ENCODE assay signal across 13 mouse cellular contexts in genomic region chr19:34265604-34266193, GRCm38 (mm10). TPM values are rescaled to one million over a fixed set of nuclear protein-coding genes. Genes with fewer than 3 reads are reported as not detected.
A peak's percentile ranks its signal among the peaks of the same experiment; 100 is the strongest.
DNase-seq lines count a peak whose midpoint lies in the region; ATAC-seq lines count a peak whose summit lies in the region.
"Had no signal": no experiment of that assay in that cellular context is flagged by ENCODE, and none has a peak within 500 bp of the region (broad histone marks: within the 10 kb centered on the region; RNA-seq: fewer than 3 reads in every experiment).

No protein-coding gene starts in this region.

- 64% methylated on average over 5 of the region's 5 CpGs for WGBS in intestine, embryonic 16.5 days
- 65% methylated on average over 5 of the region's 5 CpGs for WGBS in forebrain, embryonic 16.5 days

- H3K36me3 ChIP-seq in intestine, embryonic 16.5 days (ENCODE audit: control insufficient read depth, insufficient read depth, low read length) = no peaks in the 10 kb centered on the region
- H3K36me3 ChIP-seq in forebrain, embryonic 16.5 days (ENCODE audit: control insufficient read depth, insufficient read depth) = no peaks in the 10 kb centered on the region
- H3K36me3 ChIP-seq: forebrain, embryonic 15.5 days; midbrain, embryonic 15.5 days had no signal

- ATAC-seq in intestine, embryonic 16.5 days = peak; percentile 34; the same call in 1 of the 2 replicates
- ATAC-seq in forebrain, embryonic 16.5 days = no peak
- ATAC-seq: forebrain, embryonic 15.5 days; midbrain, embryonic 15.5 days had no signal

- no peaks in the 10 kb centered on the region for H3K27me3 ChIP-seq in intestine, embryonic 16.5 days (replicated peaks; ENCODE audit: control insufficient read depth, insufficient read depth, low read length)
- no peaks in the 10 kb centered on the region for H3K27me3 ChIP-seq in forebrain, embryonic 16.5 days (replicated peaks; ENCODE audit: control insufficient read depth, insufficient read depth, low read length)
- H3K27me3 ChIP-seq: forebrain, embryonic 15.5 days; midbrain, embryonic 15.5 days had no signal

- H3K4me2 ChIP-seq in intestine, embryonic 16.5 days (ENCODE audit: low read depth, low read length) = no peak overlapping the region
- no peak overlapping the region for H3K4me2 ChIP-seq in forebrain, embryonic 16.5 days (ENCODE audit: low read length)
- H3K4me2 ChIP-seq: forebrain, embryonic 15.5 days; midbrain, embryonic 15.5 days had no signal

- peak; percentile 92 for DNase-seq in heart, adult 11 months
- DNase-seq in heart, postnatal 25 days (ENCODE audit: low spot score) = no peak
- peak; percentile 75 for DNase-seq in 3T3-L1 (ENCODE audit: low read depth, low spot score)
- peak; percentile 42 for DNase-seq in heart, adult 8-10 months (ENCODE audit: low spot score)
- no peak for DNase-seq in retina, postnatal 1 day
- DNase-seq in layer of hippocampus, adult 9-11 months = no peak
- DNase-seq: kidney, postnatal 14 days; spleen, adult 18-20 months had no signal

- no peaks in the 10 kb centered on the region for H3K4me1 ChIP-seq in intestine, embryonic 16.5 days (ENCODE audit: control insufficient read depth, insufficient read depth, low read length)
- no peaks in the 10 kb centered on the region for H3K4me1 ChIP-seq in forebrain, embryonic 16.5 days (replicated peaks; ENCODE audit: control insufficient read depth, insufficient read depth, low read length)
- H3K4me1 ChIP-seq: forebrain, embryonic 15.5 days; midbrain, embryonic 15.5 days had no signal

- no peaks in the 10 kb centered on the region for H3K9me3 ChIP-seq in intestine, embryonic 16.5 days (ENCODE audit: control insufficient read depth, low read length)
- H3K9me3 ChIP-seq in forebrain, embryonic 16.5 days (ENCODE audit: control insufficient read depth, low read length) = no peaks in the 10 kb centered on the region
- H3K9me3 ChIP-seq: forebrain, embryonic 15.5 days; midbrain, embryonic 15.5 days had no signal

- no peak overlapping the region for H3K4me3 ChIP-seq in intestine, embryonic 16.5 days (ENCODE audit: low read length)
- H3K4me3 ChIP-seq in forebrain, embryonic 16.5 days (replicated peaks; ENCODE audit: low read length) = no peak overlapping the region
- H3K4me3 ChIP-seq: forebrain, embryonic 15.5 days; midbrain, embryonic 15.5 days had no signal

- peak overlapping the region; percentile 65 for H3K27ac ChIP-seq in intestine, embryonic 16.5 days (ENCODE audit: low read length)
- H3K27ac ChIP-seq in forebrain, embryonic 16.5 days (ENCODE audit: low read length) = no peak overlapping the region
- H3K27ac ChIP-seq: forebrain, embryonic 15.5 days; liver, embryonic 14.5 days; midbrain, embryonic 15.5 days had no signal

- intact Hi-C loops in heart, postnatal 25 days (cut with DNase I) = no loop called here

- no peak overlapping the region for H3K9ac ChIP-seq in intestine, embryonic 16.5 days (ENCODE audit: low read depth, low read length)
- no peak overlapping the region for H3K9ac ChIP-seq in forebrain, embryonic 16.5 days (replicated peaks; ENCODE audit: low read depth, low read length)
- H3K9ac ChIP-seq: forebrain, embryonic 15.5 days; liver, embryonic 14.5 days; midbrain, embryonic 15.5 days had no signal

RNA-seq across cellular contexts. Expression of gene Acta2, which starts 10.3 kb away (rescaled TPM):
- 100 to 1,000 TPM; 250 to 346 TPM for total RNA-seq in heart, postnatal 25 days (2021)
- 10 to 100 TPM; 56.1 to 79.3 (median 71.1) TPM for total RNA-seq in heart, adult 8-10 months (2022)
- 1,466 and 1,574 TPM in 2 replicates for polyA plus RNA-seq in intestine, embryonic 16.5 days (2015; fragmentation: Nextera tagmentation; extraction: Ambion mirVana)
- polyA plus RNA-seq in forebrain, embryonic 16.5 days (2015; fragmentation: Nextera tagmentation; extraction: Ambion mirVana) = 9.1 and 13.3 TPM in 2 replicates

RNA-seq across cellular contexts. Expression of gene Fas, which starts 24.8 kb away (rescaled TPM):
- 10 to 100 TPM in 1 of 2 experiments, 1 to 10 TPM in 1; 9.5 to 11.1 TPM for total RNA-seq in heart, postnatal 25 days (2021)
- total RNA-seq in heart, adult 8-10 months (2022) = 10 to 100 TPM in 3 of 4 experiments, 1 to 10 TPM in 1; 8.6 to 14.3 (median 12.6) TPM
- 5.8 and 6.4 TPM in 2 replicates for polyA plus RNA-seq in intestine, embryonic 16.5 days (2015; fragmentation: Nextera tagmentation; extraction: Ambion mirVana)
- polyA plus RNA-seq in forebrain, embryonic 16.5 days (2015; fragmentation: Nextera tagmentation; extraction: Ambion mirVana) = 0.63 and 1.5 TPM in 2 replicates

Comparison
In these comparisons a context has a peak if more than half of its experiments do, and no peak if none do; other contexts are left out.
1. DNase-seq: peak in heart, adult 11 months (single experiment), 3T3-L1 (single experiment) and heart, adult 8-10 months (single experiment); none in heart, postnatal 25 days (single experiment), retina, postnatal 1 day (single experiment) and layer of hippocampus, adult 9-11 months (single experiment).